Mouse (Mus musculus): ENCODE results near the gene Bcl2l15.

- TF ChIP-seq CTCF (IDR thresholded peaks at IDR 0.05; ENCODE audit: control insufficient read depth, insufficient read depth, insufficient replicate concordance, low read depth, low read length) (no peak), POLR2A (IDR thresholded peaks at IDR 0.05; ENCODE audit: control insufficient read depth, low read depth, low read length) (no peak)
Observed at GRCm38 (mm10) chr3:103810967-103811366, 21.4 kb upstream of the Bcl2l15 start.
